Mouse (Mus musculus): Measurements from ENCODE around the gene Tcp10b.
"Not testable (repeated sequence)": the region's sequence is repeated elsewhere in the genome, so short reads cannot be mapped to it uniquely, and the experiment has no call there.

Tcp10b gene

DNA sequence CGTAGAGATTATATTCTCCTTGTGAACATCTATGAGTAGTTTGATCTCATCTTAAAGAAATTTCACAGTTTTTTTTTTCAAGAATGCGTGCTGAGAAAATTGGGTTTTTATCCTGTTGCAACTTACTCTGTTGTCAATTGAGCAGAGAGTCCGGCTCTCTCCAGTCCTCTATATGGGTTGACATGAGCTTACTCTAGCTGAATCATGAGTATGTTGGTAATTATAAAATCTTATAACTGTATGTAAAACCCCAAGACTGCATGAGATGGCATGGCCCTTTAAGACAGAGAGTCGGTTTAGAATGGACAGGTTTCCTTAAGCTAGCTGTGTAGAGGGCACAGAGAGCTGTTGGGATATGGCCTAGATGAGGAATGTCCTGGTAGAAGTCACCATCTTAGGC, at the start of gene Tcp10b:
Gene Tcp10b, plus strand, starts transcription at position 301 of the 400 bp plus-strand sequence.
- DNase-seq (ENCODE audit: low read depth, low spot score) = not testable (repeated sequence)

DNA sequence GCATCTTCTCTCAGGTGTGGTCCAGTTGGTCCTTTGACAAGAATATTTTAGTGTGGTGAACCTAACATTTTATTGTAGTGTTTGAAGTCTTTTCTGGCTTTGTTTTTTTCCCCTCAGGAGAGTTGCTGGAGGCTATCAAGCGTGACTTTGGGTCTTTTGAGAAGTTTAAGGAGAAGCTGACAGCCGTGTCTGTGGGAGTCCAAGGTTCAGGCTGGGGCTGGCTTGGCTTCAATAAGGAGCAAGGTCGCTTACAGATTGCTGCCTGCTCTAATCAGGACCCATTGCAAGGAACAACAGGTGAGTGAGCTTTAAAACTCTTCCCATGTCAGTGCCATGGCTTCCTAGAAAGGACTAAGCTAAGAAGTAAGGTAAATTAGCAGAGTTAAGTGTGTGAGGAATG, 47.6 kb upstream of the Tcp10b start:
- no peak for DNase-seq (ENCODE audit: low read depth, low spot score)

DNA sequence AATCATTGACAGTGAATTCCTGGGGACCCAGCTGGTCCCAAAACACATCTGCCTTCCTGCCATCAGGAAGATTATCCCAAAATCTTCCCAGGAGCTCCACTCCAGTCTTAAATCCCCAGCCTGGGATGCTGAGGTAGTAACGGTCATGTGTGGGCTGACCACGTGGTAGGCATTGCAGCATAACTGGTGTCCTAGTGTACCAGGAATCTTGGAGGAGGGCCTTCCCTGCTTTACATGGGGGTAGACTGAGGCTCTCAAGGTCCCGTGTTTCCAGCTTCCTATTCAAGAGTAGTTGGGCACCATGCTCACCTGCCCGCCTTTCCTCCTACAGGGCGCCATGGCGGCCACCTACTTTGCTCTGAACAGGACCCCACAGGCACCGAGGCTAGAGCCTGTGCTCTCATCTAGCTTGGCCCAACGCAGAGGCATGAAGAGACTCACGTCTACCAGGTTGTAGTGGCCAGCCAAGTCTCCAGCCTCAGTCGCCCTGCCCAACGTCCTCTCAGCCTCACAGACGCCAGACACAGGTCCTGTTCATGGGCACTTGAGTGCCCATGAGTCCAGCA, 24.2 kb upstream of the Tcp10b start:
- DNase-seq (ENCODE audit: low read depth, low spot score) = not testable (repeated sequence)

DNA sequence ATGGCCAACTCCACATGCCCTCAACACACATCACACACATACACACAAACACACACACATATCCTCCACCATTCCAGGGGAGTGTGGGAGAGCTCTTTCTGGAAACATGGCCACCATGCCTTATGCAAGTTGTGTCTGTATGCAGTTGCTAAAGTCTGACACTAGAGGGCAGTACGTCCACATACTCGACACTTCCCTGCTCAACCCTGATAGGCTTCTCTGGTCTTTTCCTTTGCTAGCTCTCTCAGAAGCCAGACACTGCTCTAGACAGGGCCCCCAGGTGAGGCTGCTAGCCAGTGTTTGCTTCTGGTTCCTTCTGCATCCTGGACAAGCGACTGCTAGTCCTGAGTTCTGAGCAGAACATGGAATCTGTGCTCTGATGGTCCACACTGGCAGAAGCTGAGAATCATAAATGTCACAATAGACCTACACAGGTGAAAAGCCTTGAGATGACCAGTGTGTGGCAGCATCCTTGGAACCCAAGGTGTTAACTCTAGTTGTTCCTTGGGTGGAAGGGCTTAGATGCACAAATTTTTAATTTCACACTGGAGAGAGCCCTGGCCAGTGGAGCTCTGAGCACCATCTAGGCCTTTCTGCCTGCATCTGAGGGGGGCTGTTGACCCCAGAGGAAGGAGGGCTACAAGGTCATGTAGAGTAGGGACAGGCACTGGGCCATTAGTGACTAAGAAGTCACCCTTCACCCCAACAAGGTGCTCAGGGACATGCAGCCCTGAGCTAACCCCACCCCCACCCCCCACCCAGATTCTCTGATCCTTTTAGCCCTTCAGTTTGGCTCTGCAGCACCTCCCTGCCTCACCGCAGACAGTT, 16.8 kb upstream of the Tcp10b start:
- DNase-seq (ENCODE audit: low read depth, low spot score) = peak; percentile 40

DNA sequence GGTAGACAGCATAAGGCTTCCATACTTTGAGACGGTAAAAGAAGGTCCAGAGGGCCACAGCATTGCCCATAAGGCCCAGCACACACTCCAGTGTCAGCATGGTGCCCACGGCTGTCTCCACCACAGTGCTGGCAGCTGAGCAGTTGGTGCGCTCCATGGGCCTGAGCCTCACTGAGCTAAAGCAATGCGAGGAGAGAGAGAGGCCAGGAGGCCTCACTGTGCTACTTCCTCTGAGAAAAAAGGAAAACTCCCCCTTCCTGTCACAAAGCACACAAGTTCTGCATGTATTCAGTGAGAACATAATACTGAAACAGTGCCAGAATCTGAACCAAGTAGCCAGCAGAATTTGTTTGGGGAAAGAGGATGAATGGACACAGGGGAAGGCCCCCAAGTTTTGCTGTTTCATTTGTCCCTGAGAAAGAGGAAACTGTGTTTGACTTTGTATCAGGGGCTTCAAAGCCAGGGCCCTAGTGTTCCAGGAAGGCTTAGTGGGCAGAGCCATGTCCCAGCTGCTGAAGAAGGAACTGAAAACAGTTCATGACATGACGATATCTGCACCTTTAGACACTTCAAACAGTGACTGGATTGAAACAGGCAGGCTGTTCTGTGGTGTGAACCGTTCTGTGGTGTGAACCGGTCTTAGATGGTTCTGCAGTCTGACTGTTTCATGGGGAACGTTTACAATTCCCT, 8.6 kb upstream of the Tcp10b start, which contains the start of gene Gpr31b:
Gene Gpr31b, minus strand, starts transcription at position 173 of the 690 bp plus-strand sequence.
- DNase-seq (ENCODE audit: low read depth, low spot score) = not testable (repeated sequence)

DNA sequence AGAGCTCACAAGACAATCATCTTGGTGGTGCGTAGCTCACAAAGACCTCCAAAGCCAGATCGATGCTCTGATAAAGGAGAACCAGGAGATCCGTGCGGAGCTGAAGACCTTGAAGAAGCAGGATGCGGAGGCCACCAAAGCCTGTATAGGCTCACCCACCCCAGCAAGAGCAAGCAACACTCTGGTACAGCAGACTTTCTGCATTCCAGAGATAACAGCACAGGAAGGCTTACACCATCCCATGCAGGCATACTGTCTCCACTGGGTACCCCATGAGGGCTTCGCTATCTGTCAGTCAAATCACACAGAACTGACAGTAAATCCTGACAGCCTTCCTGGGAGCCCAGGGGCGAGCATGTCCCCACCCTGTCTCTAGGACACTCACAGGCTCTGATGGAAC, 2.0 kb downstream of the Tcp10b start:
- not testable (repeated sequence) for DNase-seq (ENCODE audit: low read depth, low spot score)

DNA sequence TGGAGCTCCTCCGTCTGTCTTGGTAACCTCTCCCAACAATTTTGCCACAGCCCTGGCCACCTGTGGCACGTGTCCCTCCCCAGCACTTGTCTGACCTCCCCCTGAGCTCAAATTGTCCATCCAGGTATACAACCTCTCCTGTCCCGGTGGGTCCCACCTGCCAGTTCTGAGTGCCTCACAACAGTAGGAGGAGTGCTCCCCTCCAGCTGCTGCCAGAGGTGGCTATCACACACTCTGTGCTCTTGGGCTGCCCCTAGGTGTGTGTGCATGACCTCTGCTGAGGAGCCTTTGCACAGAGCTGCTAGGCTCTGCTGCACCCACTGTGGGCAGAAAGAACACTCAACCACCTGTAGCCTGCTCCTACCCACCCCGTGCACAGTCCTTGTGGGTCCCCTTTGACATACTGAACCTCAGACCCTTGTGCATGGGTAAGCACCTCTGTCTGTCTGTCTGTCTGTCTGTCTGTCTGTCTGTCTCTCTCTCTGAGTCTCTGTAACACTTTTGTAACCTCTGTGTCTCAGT, 7.0 kb downstream of the Tcp10b start:
- DNase-seq (ENCODE audit: low read depth, low spot score) = not testable (repeated sequence)

DNA sequence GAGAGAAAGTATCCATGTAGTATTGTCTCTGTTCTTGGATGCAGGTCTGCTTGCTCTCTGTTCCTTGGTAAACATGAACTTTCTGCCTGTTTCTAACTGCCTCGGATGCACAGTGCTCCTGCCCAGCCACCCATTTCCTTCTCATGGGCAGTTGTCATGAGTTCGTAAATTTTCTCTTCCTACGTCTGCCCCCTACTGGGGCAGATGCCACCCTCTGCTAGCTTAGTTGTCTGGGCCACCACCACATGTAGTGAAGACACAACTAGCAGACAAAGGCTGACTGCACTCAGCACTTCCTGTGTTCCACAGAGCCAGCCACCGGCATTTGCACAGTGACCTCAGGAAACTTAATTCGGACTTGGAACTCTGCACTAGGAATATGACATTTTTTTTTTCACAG, 8.3 kb downstream of the Tcp10b start:
- not testable (repeated sequence) for DNase-seq (ENCODE audit: low read depth, low spot score)

DNA sequence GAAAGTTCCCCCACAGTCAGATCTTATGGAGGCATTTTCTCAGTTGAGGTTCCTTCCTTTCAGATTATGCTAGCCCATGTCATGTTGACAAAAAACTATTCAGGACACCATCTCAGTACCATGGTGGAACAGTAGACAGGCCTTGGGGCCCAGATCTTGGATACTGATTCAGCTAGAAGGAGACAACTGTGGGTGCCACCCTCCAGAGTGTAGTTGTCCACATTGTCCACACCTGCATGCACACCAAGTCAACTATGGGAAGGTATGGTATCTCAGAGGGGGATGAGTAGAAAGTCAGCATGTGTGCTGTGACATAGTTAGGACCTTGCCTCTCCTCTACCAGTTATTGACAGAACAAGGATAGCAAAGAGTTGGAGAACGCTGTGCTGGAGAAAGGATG, 30.6 kb downstream of the Tcp10b start:
- DNase-seq (ENCODE audit: low read depth, low spot score) = not testable (repeated sequence)

DNA sequence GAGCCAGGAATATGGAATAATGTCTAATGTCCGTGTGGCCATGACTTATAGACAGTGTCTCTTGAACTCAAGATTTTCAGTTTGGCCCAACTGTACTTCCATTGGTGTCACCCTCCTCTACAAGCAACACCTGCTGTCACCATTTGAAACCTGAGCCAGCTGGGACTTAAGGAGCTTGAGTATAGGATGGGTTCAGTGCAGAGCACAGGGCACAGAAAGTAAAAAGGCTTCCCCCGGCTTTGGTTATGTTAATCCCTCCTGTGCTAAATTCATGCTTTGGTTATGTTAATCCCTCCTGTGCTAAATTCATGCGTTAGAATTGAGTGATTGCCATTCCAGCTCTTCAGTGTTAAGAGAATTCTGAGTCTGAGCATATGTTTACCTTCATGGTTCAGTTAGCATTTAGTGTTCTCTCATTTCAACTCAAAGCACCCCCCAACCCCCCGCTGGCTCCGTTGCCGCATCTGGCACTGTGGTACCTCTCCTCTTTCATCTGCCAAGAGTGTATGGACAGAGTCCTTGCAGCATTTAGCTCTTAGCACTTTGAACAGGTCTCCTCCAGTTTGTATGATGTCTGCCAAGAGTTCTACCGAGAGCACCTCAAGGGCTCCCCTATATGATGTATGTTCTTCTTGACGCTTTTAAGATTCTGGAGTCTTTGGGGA, 31.3 kb downstream of the Tcp10b start:
- DNase-seq (ENCODE audit: low read depth, low spot score) = not testable (repeated sequence)

DNA sequence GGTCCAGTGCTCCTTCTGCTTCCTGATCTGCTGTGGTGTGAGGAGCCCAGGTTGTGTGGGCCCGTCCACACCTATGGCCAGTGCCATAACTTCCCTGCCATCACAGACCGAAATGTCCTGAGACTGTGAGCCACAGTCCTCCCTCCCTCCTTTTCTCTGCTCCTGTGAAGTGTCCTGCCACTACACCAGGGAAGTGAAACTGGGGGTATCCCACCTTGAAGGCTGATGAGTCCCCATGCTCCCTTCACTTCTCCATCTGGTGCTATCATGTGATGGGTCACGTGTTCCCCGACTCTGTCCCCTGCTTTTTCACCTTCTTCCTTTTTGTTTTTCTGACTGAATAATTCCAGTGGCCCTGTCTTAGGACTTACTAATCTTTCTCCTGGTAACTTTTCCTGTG, 32.1 kb downstream of the Tcp10b start:
- not testable (repeated sequence) for DNase-seq (ENCODE audit: low read depth, low spot score)

DNA sequence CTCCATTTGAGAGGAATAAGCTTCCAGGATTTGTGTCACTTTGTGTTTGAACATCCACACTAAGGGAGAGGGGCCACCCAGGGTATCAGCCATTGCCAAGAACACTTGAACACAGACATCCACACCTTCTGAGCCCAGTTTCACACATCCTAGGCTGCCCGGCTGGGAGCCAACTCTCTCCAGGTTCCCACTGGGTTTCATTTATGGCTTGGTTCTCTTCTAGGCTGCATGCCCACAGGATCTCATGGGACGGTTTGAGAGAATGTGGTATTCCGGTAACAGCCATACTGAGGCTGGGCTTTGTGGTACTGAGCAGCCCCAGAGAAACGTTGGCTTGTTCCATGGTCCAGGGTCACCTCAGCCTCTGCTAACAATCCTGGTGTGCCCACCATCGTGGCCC, 45.7 kb downstream of the Tcp10b start:
- DNase-seq (ENCODE audit: low read depth, low spot score) = not testable (repeated sequence)

DNA sequence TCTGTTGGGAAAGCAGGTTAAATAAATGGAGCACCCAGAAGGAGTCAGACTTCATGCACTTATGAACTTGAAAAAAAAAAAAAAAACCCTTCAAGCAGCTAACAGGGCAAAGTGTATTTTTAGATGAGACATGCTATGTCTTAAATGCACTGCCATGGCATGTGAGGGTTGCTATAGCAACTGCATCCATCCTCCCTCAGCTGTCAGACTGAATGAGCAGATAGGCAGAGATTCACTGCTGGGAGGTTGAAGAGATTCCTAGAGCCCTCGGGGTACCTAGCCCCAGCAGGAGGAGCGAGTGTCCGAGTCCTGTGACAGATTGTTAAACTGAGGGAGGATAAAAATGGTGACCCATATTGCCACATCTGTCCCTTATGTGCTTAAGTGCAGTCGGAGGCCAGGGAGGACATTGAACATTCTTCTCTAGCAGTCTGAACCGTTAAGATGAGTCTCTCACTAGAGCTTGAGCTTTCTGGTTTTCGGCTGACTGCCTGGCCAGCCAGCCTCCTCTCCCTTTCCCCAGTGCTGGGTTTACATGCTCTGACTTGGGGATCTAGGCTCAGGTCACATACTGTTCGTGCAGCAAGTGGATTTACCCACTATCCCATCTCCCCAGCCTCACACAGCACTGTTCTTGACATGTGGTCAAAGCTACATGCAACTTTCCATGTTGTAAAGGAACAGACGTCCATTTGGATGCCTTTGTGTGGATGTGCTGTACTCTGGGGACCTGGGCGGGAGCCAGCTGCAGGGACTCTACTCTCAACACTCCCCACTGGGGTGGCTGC, 51.8 kb downstream of the Tcp10b start:
- DNase-seq (ENCODE audit: low read depth, low spot score) = not testable (repeated sequence)

DNA sequence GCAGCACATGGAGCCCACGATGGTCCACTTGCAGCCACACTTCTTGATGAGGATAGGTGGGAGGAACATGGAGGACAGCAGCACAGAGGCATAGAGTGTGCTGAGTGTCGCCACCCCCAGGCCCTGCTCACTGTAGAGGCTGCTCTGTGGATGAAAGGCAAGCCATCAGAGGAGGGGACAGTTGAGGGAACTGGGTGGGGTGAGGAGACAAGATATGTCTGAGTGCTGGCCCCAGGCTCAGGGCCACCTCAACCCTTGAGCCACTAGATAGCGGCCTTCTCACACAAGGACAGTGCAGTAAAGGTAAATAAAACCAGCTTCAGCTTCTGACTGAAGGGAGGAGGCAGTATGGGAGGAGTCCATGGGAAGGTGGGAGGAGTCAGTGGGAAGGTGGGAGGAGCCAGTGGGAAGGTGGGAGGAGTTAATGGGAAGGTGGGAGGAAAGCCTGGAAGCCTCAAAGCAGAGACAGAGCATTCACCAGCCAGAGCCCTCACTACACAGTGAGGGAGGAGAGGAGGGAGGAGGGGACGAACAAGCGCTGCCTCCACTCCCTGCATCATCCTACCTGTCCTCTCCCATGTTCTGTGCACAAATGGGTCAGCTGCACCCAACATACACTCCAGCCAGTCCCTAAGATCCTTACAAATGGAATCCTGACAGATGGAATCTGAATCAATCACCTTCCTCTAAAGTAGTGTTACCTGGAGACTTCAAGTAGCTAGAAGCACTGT, 62.6 kb downstream of the Tcp10b start:
- not testable (repeated sequence) for DNase-seq (ENCODE audit: low read depth, low spot score)

DNA sequence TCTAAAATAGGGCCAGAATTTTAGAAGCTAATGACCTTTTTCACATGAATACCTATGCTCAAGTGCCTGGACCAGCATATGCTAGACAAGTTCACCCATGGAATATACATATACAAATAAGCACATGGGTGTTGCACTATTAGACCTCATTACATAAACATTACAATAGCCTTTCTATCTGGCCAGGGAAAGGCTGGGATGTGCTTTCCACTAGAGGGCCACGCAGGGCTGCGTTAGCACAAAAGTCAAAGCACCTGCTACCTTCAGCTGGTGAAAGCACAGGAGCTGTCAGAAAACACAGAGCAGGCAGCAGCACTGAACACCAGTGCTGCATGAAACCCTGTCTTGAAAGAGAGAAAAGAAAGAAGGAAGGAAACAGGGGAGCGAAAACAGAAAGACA, 63.3 kb downstream of the Tcp10b start:
- not testable (repeated sequence) for DNase-seq (ENCODE audit: low read depth, low spot score)

DNA sequence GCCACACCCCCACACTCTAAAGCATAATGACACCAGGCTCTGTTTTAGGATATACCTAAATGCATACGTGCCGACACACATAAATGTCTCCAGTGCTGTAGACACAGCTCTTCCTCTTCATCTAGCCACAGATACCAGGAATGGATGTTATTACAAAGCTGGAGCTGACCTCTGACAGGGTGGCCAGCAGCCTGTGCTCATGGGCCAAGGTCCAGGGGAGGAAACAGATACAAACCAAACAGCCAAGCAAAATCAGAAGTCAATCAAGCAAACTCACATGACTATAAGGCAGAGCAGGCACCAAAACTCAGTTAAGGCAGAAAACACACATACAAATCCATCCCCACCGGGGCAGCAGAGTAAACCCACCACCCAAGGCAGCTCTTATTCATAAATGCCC, 68.4 kb downstream of the Tcp10b start:
- DNase-seq (ENCODE audit: low read depth, low spot score) = not testable (repeated sequence)

DNA sequence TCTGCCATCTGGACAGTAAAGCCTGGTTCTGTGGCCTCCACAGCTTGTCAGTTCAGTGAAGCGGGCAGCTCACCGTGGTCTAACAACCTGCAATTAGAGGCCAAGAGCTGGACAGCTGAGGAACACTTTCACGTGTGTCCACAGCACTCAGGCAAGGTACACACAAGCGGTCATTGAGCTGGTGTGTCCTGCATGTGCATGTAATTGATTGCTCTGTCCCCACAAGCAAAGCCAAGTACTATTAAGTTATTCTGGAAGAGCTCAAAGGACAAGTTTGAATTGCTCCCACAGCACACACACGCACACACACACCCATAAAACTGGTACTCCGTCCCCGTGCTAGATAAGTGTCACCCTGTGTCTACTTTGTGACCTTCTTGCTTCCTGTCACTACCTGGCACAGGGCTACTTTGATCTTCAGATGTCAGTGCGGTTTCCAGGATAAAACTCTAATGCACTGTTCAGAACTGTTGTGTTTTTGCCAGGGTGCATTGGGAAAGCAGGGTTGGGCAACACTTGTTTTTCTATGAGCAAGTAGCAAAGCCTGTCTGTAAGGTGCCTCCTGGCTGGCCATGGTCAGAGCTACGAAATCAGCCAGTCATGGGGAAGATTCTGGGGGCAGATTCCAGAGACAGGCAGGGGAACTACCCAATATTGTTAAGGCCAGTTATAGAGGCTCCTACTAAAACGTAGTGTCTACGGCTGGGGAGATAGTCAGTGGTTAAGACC, 69.0 kb downstream of the Tcp10b start:
- DNase-seq (ENCODE audit: low read depth, low spot score) = not testable (repeated sequence)

DNA sequence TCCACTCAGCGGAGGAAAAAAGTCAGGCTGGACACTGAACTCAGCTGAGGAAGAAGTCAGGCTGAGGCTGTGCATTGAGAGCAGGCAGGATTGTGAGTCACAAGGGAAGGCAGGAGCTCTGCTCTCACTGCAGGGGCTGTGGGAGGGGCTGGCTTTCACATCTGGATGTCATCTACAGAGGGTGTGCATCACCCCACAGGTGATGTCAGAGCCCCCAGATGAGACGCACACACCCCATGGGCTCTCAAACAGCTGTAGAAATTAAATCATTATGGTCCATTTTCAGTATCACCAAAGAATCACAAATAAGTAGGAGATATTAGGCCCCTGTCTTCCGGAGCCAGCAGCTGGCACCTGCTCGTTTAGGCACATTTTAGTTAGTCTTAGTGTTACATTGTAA, 70.8 kb downstream of the Tcp10b start, which contains the start of gene Unc93a:
Gene Unc93a, minus strand, starts transcription at position 101 of the 400 bp plus-strand sequence.
- not testable (repeated sequence) for DNase-seq (ENCODE audit: low read depth, low spot score)

Data from telencephalon, adult 2 months (tissue).